Mouse (Mus musculus) right cerebral cortex, adult 2 months (tissue): ENCODE measurements around the gene Zeb2.
A peak's percentile ranks its signal among the peaks of the same experiment; 100 is the strongest.

Source experiments
- DNase-seq, 2 experiments: peaks; one replicate each; pipeline ENCODE4 v3.0.0; 2021 to 2022; ENCODE audit warnings: low spot score in 2 of 2

Gene Zeb2

DNA sequence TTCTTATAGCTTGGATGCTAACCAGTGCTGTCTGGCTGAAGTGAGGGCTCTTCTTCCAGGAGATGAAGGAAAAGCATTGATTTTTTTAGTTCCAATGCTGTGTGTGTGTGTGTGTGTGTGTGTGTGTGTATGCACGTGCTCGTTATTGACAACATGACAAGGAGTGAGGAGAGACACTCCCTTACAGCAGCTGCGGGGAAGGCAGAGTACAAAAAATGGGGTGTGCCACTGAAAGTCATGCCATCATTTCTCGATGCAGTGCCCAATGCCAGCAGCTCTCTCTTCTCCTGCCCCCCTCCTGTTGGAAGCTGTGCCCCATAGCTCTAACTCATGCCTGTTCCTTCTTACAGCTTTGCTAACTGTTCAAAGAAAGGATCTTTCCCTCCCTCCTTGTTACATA is 56.4 kb downstream of the Zeb2 start:
- DNase-seq, result no peak

- DNase-seq, result no peak
These were observed 57.0 kb downstream of the Zeb2 start for GRCm38 (mm10) chr2:45060202-45060601.

GRCm38 (mm10) chr2:45059599-45059998 is 57.6 kb downstream of the Zeb2 start:
- no peak for DNase-seq

DNA sequence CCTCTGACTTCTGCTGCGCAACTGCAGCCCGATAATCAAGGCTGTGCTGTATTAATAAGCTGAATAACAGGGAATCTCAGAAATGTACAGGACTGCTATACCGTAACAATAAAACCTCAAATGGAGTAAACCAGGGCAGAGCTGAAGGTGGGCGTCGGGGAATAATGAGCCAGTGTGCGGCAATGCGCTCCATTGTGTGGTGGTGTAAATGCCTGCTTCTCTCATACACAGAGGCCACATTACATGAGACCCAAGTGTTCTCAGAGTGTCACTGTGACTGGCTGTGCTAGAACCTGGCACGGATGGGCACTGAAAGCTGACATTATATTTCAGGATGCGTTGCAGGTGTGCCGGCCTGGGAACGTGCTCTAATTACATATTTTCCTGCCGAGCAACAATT is 58.2 kb downstream of the Zeb2 start:
- peak in 1 of 2 experiments; percentile 57 for DNase-seq

- DNase-seq, result no peak
These were observed 59.0 kb downstream of the Zeb2 start for GRCm38 (mm10) chr2:45058183-45058582.

GRCm38 (mm10) chr2:45056856-45057562 is 60.2 kb downstream of the Zeb2 start:
- DNase-seq, result no peak

DNA sequence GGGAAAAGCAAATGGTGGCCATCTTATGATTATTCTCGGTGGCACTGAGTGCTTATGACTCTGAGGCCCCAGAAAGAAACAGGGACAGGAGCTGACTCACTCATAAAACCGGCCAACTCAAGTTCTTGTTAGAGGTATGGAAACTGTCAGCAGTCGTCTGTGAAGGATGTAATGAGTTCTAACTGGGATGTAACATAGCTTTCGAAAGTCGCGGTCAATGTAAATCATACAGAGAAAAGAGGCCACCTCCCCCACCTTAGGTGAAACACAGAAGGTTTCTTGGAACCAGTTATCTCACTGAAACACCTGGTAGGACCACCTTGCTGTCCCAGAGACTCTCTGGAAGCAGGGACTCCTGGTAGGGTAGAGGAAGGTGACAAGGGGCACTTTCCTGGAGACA is 61.3 kb downstream of the Zeb2 start:
- no peak for DNase-seq

DNA sequence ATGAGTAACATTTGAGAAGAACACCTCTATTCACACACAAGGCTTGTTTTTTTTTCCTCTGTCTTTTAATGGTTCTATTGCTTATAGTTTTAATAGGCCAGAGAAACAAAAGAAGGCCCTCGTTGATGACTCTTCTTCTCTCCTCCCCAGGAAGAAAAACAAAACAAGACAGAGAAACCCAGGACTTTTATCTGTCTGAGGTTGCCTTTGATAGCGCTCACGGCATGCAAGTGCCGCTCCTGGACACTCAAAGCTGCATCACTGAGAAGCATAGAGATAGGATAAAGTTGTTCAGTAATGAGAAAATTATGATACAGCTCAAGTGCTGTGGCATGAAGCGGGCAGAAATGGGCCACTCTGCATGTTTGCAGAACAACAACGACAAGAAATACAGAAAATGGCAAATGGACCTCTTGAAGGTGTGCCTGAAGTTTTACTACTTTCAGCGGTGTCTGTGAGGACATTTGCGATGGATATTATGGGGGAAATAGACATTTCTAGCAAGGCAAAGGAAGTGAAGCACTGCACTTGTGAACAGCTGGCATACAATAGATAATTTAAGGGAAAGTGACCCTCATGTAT is 62.1 kb downstream of the Zeb2 start:
- no peak for DNase-seq

DNA sequence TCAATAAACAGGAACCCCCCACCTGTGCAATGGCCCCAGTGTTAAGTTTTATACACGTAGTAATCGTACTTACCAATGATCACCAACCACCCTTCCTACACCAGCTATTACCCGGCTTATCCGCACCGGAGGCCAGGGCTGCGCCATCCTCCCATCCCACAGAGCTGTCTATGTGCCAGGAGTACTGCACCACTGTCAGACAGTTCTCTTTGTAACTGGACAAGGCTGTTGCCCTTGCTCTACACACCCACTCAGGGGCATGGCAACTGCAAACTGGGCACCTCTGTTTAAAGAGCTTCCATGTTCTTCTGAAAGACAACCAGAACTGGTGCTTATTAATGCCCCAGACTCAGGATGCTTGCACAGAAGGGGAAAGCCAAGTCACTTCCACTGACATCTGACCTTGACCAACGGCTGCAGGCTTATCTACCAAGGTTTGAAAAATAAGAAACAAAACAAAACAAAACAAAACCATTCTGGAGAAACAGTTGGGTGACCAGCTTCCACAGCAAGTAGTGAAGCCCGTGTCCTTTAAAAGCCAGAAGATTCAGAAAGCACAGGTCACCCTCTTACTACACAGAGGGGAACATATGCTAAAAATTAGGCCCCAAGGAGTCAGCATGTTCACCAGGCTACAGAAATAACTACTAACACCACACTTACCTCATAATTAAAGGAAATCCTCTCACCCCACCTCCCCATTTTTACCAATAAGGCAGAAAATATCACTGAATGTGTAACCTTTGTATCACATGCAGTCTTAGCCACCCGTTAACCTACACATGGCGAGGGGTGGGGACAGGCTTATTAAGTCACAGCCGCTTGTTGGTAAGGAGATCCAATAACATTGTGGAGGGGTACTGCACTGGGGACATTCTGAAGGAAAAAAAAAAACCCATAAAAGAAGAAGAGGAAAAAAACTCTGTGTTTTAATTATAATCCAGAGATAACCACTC is 62.8 kb downstream of the Zeb2 start:
- no peak for DNase-seq

GRCm38 (mm10) chr2:45052587-45052986 is 64.6 kb downstream of the Zeb2 start:
- DNase-seq, result no peak

DNA sequence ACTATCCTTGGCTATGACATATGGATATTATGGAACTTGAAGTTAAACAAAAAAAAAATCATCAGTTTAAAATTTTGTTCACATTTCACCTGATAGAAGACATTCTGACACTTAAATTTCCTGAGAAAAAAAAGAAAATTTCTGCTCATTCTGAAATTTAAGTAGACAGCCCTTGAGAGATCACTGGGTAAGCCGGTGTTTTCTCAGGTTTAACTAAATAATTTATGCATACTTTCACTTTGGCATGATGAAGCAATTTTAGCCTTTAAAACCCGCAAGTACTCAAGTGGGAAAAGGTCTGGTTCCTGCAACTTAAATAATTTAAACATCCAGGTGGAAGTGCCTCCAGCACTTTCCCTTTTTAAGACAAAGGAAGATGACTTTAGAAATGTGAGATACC is 65.9 kb downstream of the Zeb2 start:
- no peak for DNase-seq

DNA sequence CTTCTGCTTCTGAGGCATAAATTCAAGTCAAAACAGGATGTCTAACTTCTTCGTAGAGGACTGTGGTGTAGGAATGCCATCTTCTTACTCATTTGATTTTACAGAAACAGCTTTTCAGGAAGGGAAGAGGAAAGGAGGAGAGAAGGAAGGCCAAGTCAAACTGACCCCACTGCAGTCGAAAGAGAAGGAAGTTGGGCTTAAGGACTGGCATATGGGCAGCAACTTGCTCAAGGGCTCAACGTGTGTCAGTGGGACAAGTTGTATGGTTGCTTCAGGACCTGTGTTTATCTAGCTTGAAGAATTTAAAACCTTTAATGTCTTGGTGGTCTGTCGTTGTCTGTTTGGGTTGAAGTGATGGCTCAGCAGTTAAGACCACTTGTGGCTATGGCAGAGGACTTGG is 67.3 kb downstream of the Zeb2 start:
- DNase-seq, result no peak

DNA sequence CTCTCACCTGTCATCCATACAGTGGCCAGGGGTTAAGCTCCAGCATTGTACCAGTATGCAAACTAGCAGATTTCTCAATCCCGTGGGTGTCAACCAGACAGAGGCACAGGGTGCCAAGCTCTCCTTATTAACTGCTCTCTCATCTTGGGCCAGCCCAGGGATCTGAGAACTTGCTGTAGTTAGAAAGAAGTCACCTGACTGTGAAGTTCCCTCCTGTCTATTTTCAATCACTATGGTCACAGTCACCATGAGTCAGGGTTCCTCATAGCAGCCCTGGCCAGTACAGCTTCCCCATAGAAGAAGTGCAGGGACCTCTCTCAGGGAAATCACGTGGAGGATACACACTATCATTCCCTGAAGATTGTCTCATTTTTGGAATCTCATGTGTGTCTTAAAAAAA is 67.9 kb downstream of the Zeb2 start:
- no peak for DNase-seq

- DNase-seq, result no peak
These were observed 76.4 kb downstream of the Zeb2 start for GRCm38 (mm10) chr2:45040706-45041312.

DNA sequence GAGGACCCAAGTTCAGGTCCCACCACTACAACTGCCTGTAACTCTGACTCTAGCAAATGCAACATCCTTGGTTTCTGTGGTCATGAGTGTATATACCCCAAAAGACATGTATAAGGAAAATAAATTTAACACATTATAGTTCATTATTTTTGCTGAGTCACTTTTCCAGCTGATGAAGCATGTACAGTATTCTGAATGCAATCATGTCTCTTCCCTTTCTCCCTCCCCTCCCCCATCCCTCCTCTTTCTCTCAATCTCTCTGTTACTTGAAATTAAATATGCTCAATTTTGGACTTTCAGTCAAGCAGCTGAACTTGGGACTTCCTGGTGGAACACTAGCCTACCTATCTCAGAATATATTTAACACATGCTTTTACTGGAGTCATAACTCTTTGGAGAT is 77.7 kb downstream of the Zeb2 start:
- no peak for DNase-seq

- DNase-seq, result no peak
These were observed 89.0 kb downstream of the Zeb2 start for GRCm38 (mm10) chr2:45028091-45028638.

GRCm38 (mm10) chr2:45017186-45017800 is 99.9 kb downstream of the Zeb2 start:
- DNase-seq, result no peak

GRCm38 (mm10) chr2:45013325-45013724 is 103.9 kb downstream of the Zeb2 start:
- no peak for DNase-seq

- no peak for DNase-seq
These were observed 104.5 kb downstream of the Zeb2 start for GRCm38 (mm10) chr2:45012676-45013075.

GRCm38 (mm10) chr2:45010701-45011100 is 106.5 kb downstream of the Zeb2 start:
- DNase-seq, result no peak

GRCm38 (mm10) chr2:44999906-45000305 is 117.3 kb downstream of the Zeb2 start:
- peak; percentile 73 to 76 for DNase-seq
